In genomic region chr19:57452492-57453217, GRCm38 (mm10) we compare ENCODE assay signal across 8 mouse cellular contexts. TPM values are rescaled to one million over a fixed set of nuclear protein-coding genes. Genes with fewer than 3 reads are reported as not detected.
DNase-seq lines count a peak whose midpoint lies in the region; ATAC-seq lines count a peak whose summit lies in the region.

Gene Trub1 (plus strand): TSS chr19:57452912.

- no peaks in the 10 kb centered on the region for H3K27me3 ChIP-seq in embryonic facial prominence, embryonic 11.5 days (ENCODE audit: control insufficient read depth, insufficient read depth, low read length)
- H3K27me3 ChIP-seq in limb, embryonic 10.5 days (ENCODE audit: low read depth, poor library complexity, severe bottlenecking), result no peaks in the 10 kb centered on the region
- no peaks in the 10 kb centered on the region for H3K27me3 ChIP-seq in midbrain, embryonic 13.5 days

- peak; percentile 76 for DNase-seq in urinary bladder, adult 18-20 months (ENCODE audit: low spot score in 2 of 2)
- no peak for DNase-seq in urinary bladder, postnatal 10 days (ENCODE audit: low spot score)
- DNase-seq in embryonic facial prominence, embryonic 11.5 days (ENCODE audit: low spot score), result peak; percentile 94
- DNase-seq in kidney, adult 11 months, result peak; percentile 77
- peak; percentile 78 for DNase-seq in limb, embryonic 10.5 days (ENCODE audit: low spot score)
- peak; percentile 55 for DNase-seq in spleen, adult 12 weeks (ENCODE audit: low spot score)

- no peak within 1 kb of the TSS for H3K27ac ChIP-seq in embryonic facial prominence, embryonic 11.5 days (replicated peaks; ENCODE audit: low read depth, low read length)
- H3K27ac ChIP-seq in limb, embryonic 10.5 days, result peak within 1 kb of the TSS; percentile 90
- peak within 1 kb of the TSS; percentile 61; the same call in 1 of the 2 replicates for H3K27ac ChIP-seq in midbrain, embryonic 13.5 days

- peak; percentile 92 for ATAC-seq in embryonic facial prominence, embryonic 11.5 days (replicated peaks; ENCODE audit: insufficient number of reproducible peaks, low FRiP score, low TSS enrichment, low read depth)
- peak; percentile 99 for ATAC-seq in granulocyte monocyte progenitor cell, adult 5-6 weeks (replicated peaks; ENCODE audit: poor library complexity, severe bottlenecking)
- ATAC-seq in midbrain, embryonic 13.5 days, result peak; percentile 99

- no peaks in the 10 kb centered on the region for H3K9me3 ChIP-seq in embryonic facial prominence, embryonic 11.5 days (replicated peaks; ENCODE audit: control insufficient read depth, low read length)
- H3K9me3 ChIP-seq in limb, embryonic 10.5 days (replicated peaks), result no peaks in the 10 kb centered on the region
- no peaks in the 10 kb centered on the region for H3K9me3 ChIP-seq in midbrain, embryonic 13.5 days

- 5% methylated on average over 26 of the region's 26 CpGs for WGBS in embryonic facial prominence, embryonic 11.5 days
- WGBS in limb, embryonic 10.5 days, result 4% methylated on average over 26 of the region's 26 CpGs
- 5% methylated on average over 26 of the region's 26 CpGs for WGBS in midbrain, embryonic 13.5 days

- peak within 1 kb of the TSS; percentile 81 for H3K9ac ChIP-seq in embryonic facial prominence, embryonic 11.5 days (replicated peaks; ENCODE audit: low read length)
- peak within 1 kb of the TSS; percentile 72 for H3K9ac ChIP-seq in midbrain, embryonic 13.5 days (replicated peaks)

- H3K4me2 ChIP-seq in embryonic facial prominence, embryonic 11.5 days (ENCODE audit: low read depth, low read length), result peak within 1 kb of the TSS; percentile 58
- H3K4me2 ChIP-seq in midbrain, embryonic 13.5 days (replicated peaks), result peak within 1 kb of the TSS; percentile 65

- H3K36me3 ChIP-seq in embryonic facial prominence, embryonic 11.5 days (replicated peaks; ENCODE audit: control insufficient read depth, insufficient read depth, low read depth, low read length), result no peaks in the 10 kb centered on the region
- H3K36me3 ChIP-seq in limb, embryonic 10.5 days, result no peaks in the 10 kb centered on the region
- H3K36me3 ChIP-seq in midbrain, embryonic 13.5 days, result no peaks in the 10 kb centered on the region

- H3K4me1 ChIP-seq in embryonic facial prominence, embryonic 11.5 days (ENCODE audit: control insufficient read depth, insufficient read depth, low read length), result no peaks in the 10 kb centered on the region; the same call in 1 of the 2 replicates
- peaks cover 18% of the 10 kb centered on the region for H3K4me1 ChIP-seq in limb, embryonic 10.5 days
- H3K4me1 ChIP-seq in midbrain, embryonic 13.5 days (replicated peaks), result peaks cover 15% of the 10 kb centered on the region

- H3K4me3 ChIP-seq in embryonic facial prominence, embryonic 11.5 days (ENCODE audit: low read depth, low read length), result peak within 1 kb of the TSS; percentile 67
- peak within 1 kb of the TSS; percentile 86 for H3K4me3 ChIP-seq in limb, embryonic 10.5 days
- H3K4me3 ChIP-seq in midbrain, embryonic 13.5 days (replicated peaks), result peak within 1 kb of the TSS; percentile 63

RNA-seq across cellular contexts. Expression of gene Trub1, which starts in this region (rescaled TPM):
- 21.0 and 24.2 TPM in 2 replicates for polyA plus RNA-seq in embryonic facial prominence, embryonic 11.5 days (2014; fragmentation: Nextera tagmentation; extraction: Ambion mirVana)
- total RNA-seq in granulocyte monocyte progenitor cell, adult 5-6 weeks (2014; fragmentation: Nextera tagmentation), result 16.5 and 16.7 TPM in 2 replicates
- total RNA-seq in granulocyte monocyte progenitor cell, adult 5-6 weeks (2017), result 13.2 and 21.0 TPM in 2 replicates
- 25.2 and 26.5 TPM in 2 replicates for polyA plus RNA-seq in limb, embryonic 10.5 days (2016; fragmentation: Nextera tagmentation; extraction: Ambion mirVana)
- 14.2 and 15.1 TPM in 2 replicates for polyA plus RNA-seq in midbrain, embryonic 13.5 days (2015; fragmentation: Nextera tagmentation; extraction: Ambion mirVana)
